Mouse (Mus musculus) left cerebral cortex, postnatal 25 days (tissue): ENCODE data around the gene Espl1. TPM values are rescaled to one million over a fixed set of nuclear protein-coding genes. Genes with fewer than 3 reads are reported as not detected.

Experiments
- DNase-seq, 2 experiments: peaks; one replicate each; pipeline ENCODE4 v3.0.0; 2022; ENCODE audit warnings: low spot score in 2 of 2, mixed read lengths in 1 of 2
- intact Hi-C: fragments of 180-260 bp; cut with DNase I; formaldehyde crosslinking; loops from one replicate; pipeline ENCODE4 v1.15.1; 2025
- total RNA-seq, 2 experiments: library from RNA; stranded (reverse); gene quantifications; 2 replicates each; pipeline ENCODE4 v1.2.3; 2021

The Espl1 gene
- total RNA-seq = under 1 TPM; 0.60 to 0.76 TPM

GRCm38 (mm10) chr15:102295633-102296367 is at the start of gene Espl1:
TSS of gene Espl1 (plus strand) at chr15:102296266.
- intact Hi-C loops = no loop called here
- peak; percentile 94 to 96 for DNase-seq

GRCm38 (mm10) chr15:102246866-102247251 is 49.2 kb upstream of the Espl1 start:
- intact Hi-C loops = loop anchor here (1.0 kb wide), 1 partner anchor 44 kb away; the partner anchor contains the start of gene Zfp740
- peak; percentile 85 to 93 for DNase-seq

- intact Hi-C loops = no loop called here
- DNase-seq = peak in 1 of 2 experiments; percentile 28
These were observed 48.6 kb upstream of the Espl1 start for GRCm38 (mm10) chr15:102247252-102248130.

- intact Hi-C loops = no loop called here
- no peak for DNase-seq
These were observed 47.8 kb upstream of the Espl1 start for GRCm38 (mm10) chr15:102248131-102248811.

- no peak for DNase-seq
- intact Hi-C loops = no loop called here
These were observed 47.3 kb upstream of the Espl1 start for GRCm38 (mm10) chr15:102248812-102249191.

- intact Hi-C loops = no loop called here
These were observed 46.8 kb upstream of the Espl1 start for GRCm38 (mm10) chr15:102249251-102249691.

GRCm38 (mm10) chr15:102249967-102250366 is 46.1 kb upstream of the Espl1 start:
- DNase-seq = no peak
- intact Hi-C loops = no loop called here

More at GRCm38 (mm10) chr15:102249251-102249691, 46.8 kb upstream of the Espl1 start:
- DNase-seq = peak; percentile 21 to 43

- DNase-seq = no peak
- intact Hi-C loops = no loop called here
These were observed 45.5 kb upstream of the Espl1 start for GRCm38 (mm10) chr15:102250521-102250920.

GRCm38 (mm10) chr15:102255547-102256255 is 40.4 kb upstream of the Espl1 start:
- DNase-seq = no peak
- intact Hi-C loops = no loop called here

- peak in 1 of 2 experiments; percentile 41 for DNase-seq
- intact Hi-C loops = no loop called here
These were observed 39.5 kb upstream of the Espl1 start for GRCm38 (mm10) chr15:102256431-102257201.

GRCm38 (mm10) chr15:102257202-102258075 is 38.6 kb upstream of the Espl1 start, which contains the start of gene Rarg:
TSS of gene Rarg (minus strand) at chr15:102257517.
- DNase-seq = peak; percentile 24 to 37

GRCm38 (mm10) chr15:102258076-102258470 is 38.0 kb upstream of the Espl1 start:
- peak; percentile 20 to 53 for DNase-seq
- intact Hi-C loops = no loop called here

More at GRCm38 (mm10) chr15:102257202-102258075, 38.6 kb upstream of the Espl1 start, which contains the start of gene Rarg:
- intact Hi-C loops = no loop called here

- DNase-seq = no peak
- intact Hi-C loops = no loop called here
These were observed 37.3 kb upstream of the Espl1 start for GRCm38 (mm10) chr15:102258581-102259253.

- intact Hi-C loops = no loop called here
- peak; percentile 45 to 70 for DNase-seq
These were observed 33.5 kb upstream of the Espl1 start for GRCm38 (mm10) chr15:102262582-102262981.

GRCm38 (mm10) chr15:102263037-102263436 is 33.0 kb upstream of the Espl1 start:
- intact Hi-C loops = no loop called here
- no peak for DNase-seq

GRCm38 (mm10) chr15:102265548-102265947 is 30.5 kb upstream of the Espl1 start:
- intact Hi-C loops = no loop called here
- no peak for DNase-seq
